Mouse (Mus musculus) forebrain, embryonic 13.5 days (tissue): ENCODE results near the gene Gtpbp3. TPM values are rescaled to one million over a fixed set of nuclear protein-coding genes. Genes with fewer than 3 reads are reported as not detected.

ENCODE experiments used
- ATAC-seq: fragments of 200-750 bp; cut with Nextera tagmentation; 2 replicates; pipeline ENCODE4 v1.8.0; 2017
- H3K27ac ChIP-seq: fragments of 300-500 bp; sonication (generic); 2 replicates; pipeline ENCODE4 v1.5.1; 2015; ENCODE audit warnings: inconsistent platforms, mild to moderate bottlenecking, moderate library complexity
- H3K27me3 ChIP-seq: fragments of 300-500 bp; sonication (generic); 2 replicates; pipeline ENCODE4 v1.6.1; 2015; ENCODE audit warnings: mild to moderate bottlenecking, inconsistent platforms
- H3K36me3 ChIP-seq: fragments of 300-500 bp; sonication (generic); 2 replicates; pipeline ENCODE4 v1.6.1; 2015; ENCODE audit warnings: mild to moderate bottlenecking, inconsistent platforms; ENCODE audit not compliant: poor library complexity, severe bottlenecking
- H3K4me1 ChIP-seq: fragments of 300-500 bp; sonication (generic); 2 replicates; pipeline ENCODE4 v1.6.1; 2015; ENCODE audit warnings: inconsistent platforms
- H3K4me2 ChIP-seq: fragments of 300-500 bp; sonication (generic); 2 replicates; pipeline ENCODE4 v1.6.1; 2015; ENCODE audit warnings: inconsistent platforms, mild to moderate bottlenecking, moderate library complexity
- H3K4me3 ChIP-seq: fragments of 300-500 bp; sonication (generic); 2 replicates; pipeline ENCODE4 v1.5.1; 2015; ENCODE audit warnings: mild to moderate bottlenecking, inconsistent platforms
- H3K9ac ChIP-seq: fragments of 300-500 bp; sonication (generic); 2 replicates; pipeline ENCODE4 v1.6.1; 2015; ENCODE audit warnings: mild to moderate bottlenecking, inconsistent platforms
- H3K9me3 ChIP-seq: fragments of 300-500 bp; sonication (generic); replicated peaks from 2 replicates; pipeline ENCODE4 v1.6.1; 2016; ENCODE audit warnings: inconsistent platforms
- WGBS: fragments of 180-500 bp; shearing (Covaris S2); methylation state at CpG from one replicate; pipeline ENCODE4 v1.1.7; 2015; 5-methylcytosine and 5-hydroxymethylcytosine counted together
- polyA plus RNA-seq: library from polyadenylated mRNA; unstranded; fragments of >200 nt; fragmentation: Nextera tagmentation; extraction: Ambion mirVana; gene quantifications from 2 replicates; pipeline ENCODE4 v1.2.1, GENCODE M21; 2015

The Gtpbp3 gene
- polyA plus RNA-seq, 1 experiment from 2014 or later, result 13.4 TPM

GRCm38 (mm10) chr8:71485142-71486135 is 2.5 kb upstream of the Gtpbp3 start, which contains the start of gene Ano8:
TSS of gene Ano8 (minus strand) at chr8:71485963.
- peak within 1 kb of the TSS; percentile 92 for H3K4me3 ChIP-seq
- peaks cover 44% of the 10 kb centered on the region for H3K36me3 ChIP-seq
- peak within 1 kb of the TSS; percentile 91 for H3K27ac ChIP-seq
- H3K27me3 ChIP-seq, result no peaks in the 10 kb centered on the region
- peaks cover 54% of the 10 kb centered on the region for H3K4me1 ChIP-seq
- no peaks in the 10 kb centered on the region for H3K9me3 ChIP-seq
- ATAC-seq, result peak; percentile 77
- 7% methylated on average over 37 of the region's 58 CpGs for whole genome bisulfite sequencing
- H3K4me2 ChIP-seq, result peak within 1 kb of the TSS; percentile 83
- peak within 1 kb of the TSS; percentile 98 for H3K9ac ChIP-seq

GRCm38 (mm10) chr8:71486136-71486529 is 1.8 kb upstream of the Gtpbp3 start:
- peaks cover 54% of the 10 kb centered on the region for H3K4me1 ChIP-seq
- peak overlapping the region; percentile 92 for H3K4me3 ChIP-seq
- no peaks in the 10 kb centered on the region for H3K27me3 ChIP-seq
- H3K9me3 ChIP-seq, result no peaks in the 10 kb centered on the region
- no peak for ATAC-seq
- H3K4me2 ChIP-seq, result peak overlapping the region; percentile 83
- H3K9ac ChIP-seq, result peak overlapping the region; percentile 98
- WGBS, result 14% methylated on average over 7 of the region's 7 CpGs
- peaks cover 41% of the 10 kb centered on the region for H3K36me3 ChIP-seq
- peak overlapping the region; percentile 57; the same call in 1 of the 2 replicates for H3K27ac ChIP-seq

- peak overlapping the region; percentile 76; the same call in 1 of the 2 replicates for H3K27ac ChIP-seq
- H3K4me2 ChIP-seq, result peak overlapping the region; percentile 100
- H3K9ac ChIP-seq, result peak overlapping the region; percentile 79
- H3K4me1 ChIP-seq, result peaks cover 50% of the 10 kb centered on the region
- no peaks in the 10 kb centered on the region for H3K27me3 ChIP-seq
- 1% methylated on average over 22 of the region's 22 CpGs for WGBS
- peak; percentile 91 for ATAC-seq
- H3K4me3 ChIP-seq, result peak overlapping the region; percentile 82
- no peaks in the 10 kb centered on the region for H3K9me3 ChIP-seq
- peaks cover 41% of the 10 kb centered on the region for H3K36me3 ChIP-seq
Measured at GRCm38 (mm10) chr8:71488454-71488853, 551 bp downstream of the Gtpbp3 start.

GRCm38 (mm10) chr8:71495039-71495438 is 7.1 kb downstream of the Gtpbp3 start:
- H3K27ac ChIP-seq, result no peak overlapping the region

GRCm38 (mm10) chr8:71495811-71496210 is 7.9 kb downstream of the Gtpbp3 start:
- Histone ChIP-seq H3K36me3 (peaks cover 37% of the 10 kb centered on the region), H3K27me3 (no peaks in the 10 kb centered on the region), H3K4me3 (no peak overlapping the region), H3K4me1 (peaks cover 6% of the 10 kb centered on the region; the same call in 1 of the 2 replicates), H3K9ac (no peak overlapping the region), H3K9me3 (no peaks in the 10 kb centered on the region), H3K27ac (0 out of 2 replicates have a peak overlapping the region, but pooled peaks have one; percentile 15), H3K4me2 (no peak overlapping the region)
- 91% methylated on average over 5 of the region's 5 CpGs for WGBS
- no peak for ATAC-seq

More at GRCm38 (mm10) chr8:71495039-71495438, 7.1 kb downstream of the Gtpbp3 start:
- Histone ChIP-seq H3K4me1 (peaks cover 8% of the 10 kb centered on the region), H3K4me3 (no peak overlapping the region), H3K36me3 (peaks cover 42% of the 10 kb centered on the region), H3K9me3 (no peaks in the 10 kb centered on the region), H3K9ac (no peak overlapping the region), H3K27me3 (no peaks in the 10 kb centered on the region), H3K4me2 (peak overlapping the region; percentile 14; the same call in 1 of the 2 replicates)
- ATAC-seq, result peak; percentile 75
- WGBS, result 27% methylated on average over 16 of the region's 16 CpGs

GRCm38 (mm10) chr8:71496481-71496880 is 8.6 kb downstream of the Gtpbp3 start:
- WGBS, result 59% methylated on average over 11 of the region's 11 CpGs
- no peak overlapping the region for H3K27ac ChIP-seq
- ATAC-seq, result no peak

GRCm38 (mm10) chr8:71497077-71497645 is 9.3 kb downstream of the Gtpbp3 start:
- WGBS, result 90% methylated on average over 1 of the region's 1 CpGs
- Histone ChIP-seq H3K36me3 (peaks cover 24% of the 10 kb centered on the region), H3K4me1 (peaks cover 6% of the 10 kb centered on the region; the same call in 1 of the 2 replicates), H3K4me3 (no peak overlapping the region), H3K27ac (no peak overlapping the region), H3K27me3 (no peaks in the 10 kb centered on the region), H3K9me3 (no peaks in the 10 kb centered on the region), H3K9ac (no peak overlapping the region), H3K4me2 (no peak overlapping the region)
- no peak for ATAC-seq

More at GRCm38 (mm10) chr8:71496481-71496880, 8.6 kb downstream of the Gtpbp3 start:
- peaks cover 31% of the 10 kb centered on the region for H3K36me3 ChIP-seq
- H3K9ac ChIP-seq, result 0 out of 2 replicates have a peak overlapping the region, but pooled peaks have one; percentile 7
- no peak overlapping the region for H3K4me3 ChIP-seq
- H3K27me3 ChIP-seq, result no peaks in the 10 kb centered on the region
- peaks cover 6% of the 10 kb centered on the region; the same call in 1 of the 2 replicates for H3K4me1 ChIP-seq
- no peak overlapping the region for H3K4me2 ChIP-seq
- H3K9me3 ChIP-seq, result no peaks in the 10 kb centered on the region

- Histone ChIP-seq H3K4me2 (no peak overlapping the region), H3K27me3 (no peaks in the 10 kb centered on the region), H3K36me3 (peaks cover 15% of the 10 kb centered on the region), H3K4me3 (no peak overlapping the region), H3K4me1 (peaks cover 6% of the 10 kb centered on the region; the same call in 1 of the 2 replicates), H3K9me3 (no peaks in the 10 kb centered on the region), H3K9ac (no peak overlapping the region), H3K27ac (no peak overlapping the region)
- WGBS, result 24% methylated on average over 10 of the region's 15 CpGs
- ATAC-seq, result no peak
Measured at GRCm38 (mm10) chr8:71497881-71498501, 10.1 kb downstream of the Gtpbp3 start.

GRCm38 (mm10) chr8:71498816-71499690 is 11.2 kb downstream of the Gtpbp3 start:
- Histone ChIP-seq H3K36me3 (0 out of 2 replicates have a peak, but pooled peaks cover 7% of the 10 kb centered on the region), H3K4me1 (peaks cover 6% of the 10 kb centered on the region; the same call in 1 of the 2 replicates), H3K4me3 (no peak overlapping the region), H3K4me2 (no peak overlapping the region), H3K9me3 (no peaks in the 10 kb centered on the region), H3K9ac (no peak overlapping the region), H3K27me3 (no peaks in the 10 kb centered on the region), H3K27ac (no peak overlapping the region)
- WGBS, result 44% methylated on average over 16 of the region's 16 CpGs
- ATAC-seq, result no peak

GRCm38 (mm10) chr8:71504349-71504748 is 16.4 kb downstream of the Gtpbp3 start:
- no peak overlapping the region for H3K9ac ChIP-seq
- H3K27ac ChIP-seq, result no peak overlapping the region
- no peaks in the 10 kb centered on the region for H3K9me3 ChIP-seq
- no peak overlapping the region for H3K4me3 ChIP-seq
- peaks cover 40% of the 10 kb centered on the region for H3K27me3 ChIP-seq
- ATAC-seq, result no peak
- peaks cover 13% of the 10 kb centered on the region for H3K4me1 ChIP-seq
- no peak overlapping the region for H3K4me2 ChIP-seq
- WGBS, result 91% methylated on average over 4 of the region's 4 CpGs
- H3K36me3 ChIP-seq, result no peaks in the 10 kb centered on the region

GRCm38 (mm10) chr8:71505326-71505725 is 17.4 kb downstream of the Gtpbp3 start:
- Histone ChIP-seq H3K4me3 (no peak overlapping the region), H3K4me1 (peaks cover 13% of the 10 kb centered on the region), H3K27me3 (peaks cover 50% of the 10 kb centered on the region), H3K27ac (no peak overlapping the region), H3K9ac (no peak overlapping the region), H3K4me2 (no peak overlapping the region), H3K9me3 (no peaks in the 10 kb centered on the region), H3K36me3 (no peaks in the 10 kb centered on the region)
- WGBS, result 93% methylated on average over 4 of the region's 4 CpGs
- ATAC-seq, result no peak
